Mouse (Mus musculus) bone marrow, adult 2 months (tissue): ENCODE measurements around the gene Tspan18.

ENCODE experiments used
- CTCF ChIP-seq: fragments of 200-500 bp; IDR thresholded peaks from 2 replicates; pipeline ENCODE4 v1.5.1; 2011; ENCODE audit warnings: low read length, control low read depth; ENCODE audit not compliant: control insufficient read depth, insufficient read depth
- POLR2A ChIP-seq: fragments of 200-500 bp; IDR thresholded peaks from 2 replicates; pipeline ENCODE4 v1.6.1; 2011; ENCODE audit warnings: low read depth, mild to moderate bottlenecking, control low read depth, low read length, borderline replicate concordance; ENCODE audit not compliant: control insufficient read depth

DNA sequence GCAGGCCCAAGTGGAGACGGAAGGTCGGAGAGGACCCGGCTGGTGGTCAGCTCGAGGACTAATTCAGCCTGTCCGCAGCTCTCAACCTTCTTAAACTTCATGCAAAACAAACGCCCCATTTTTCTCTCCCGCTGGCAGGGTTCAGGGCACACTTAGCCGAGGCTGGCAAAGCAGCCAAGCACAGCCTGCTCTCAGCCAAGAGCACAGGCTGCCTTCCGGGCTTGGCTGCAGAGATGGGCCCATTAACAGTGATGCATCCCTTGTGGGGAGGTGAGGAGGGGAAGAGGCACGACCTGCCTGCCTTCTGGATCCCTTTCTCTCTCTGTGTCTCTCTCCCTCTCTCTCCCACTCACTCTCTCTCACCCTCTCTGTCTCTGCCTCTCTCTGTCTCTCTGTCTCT lies 118.5 kb downstream of the Tspan18 start:
- TF ChIP-seq CTCF (no peak), POLR2A (no peak)
